Mouse (Mus musculus) liver, postnatal 0 days (tissue): ENCODE data around the gene Olfr801. TPM values are rescaled to one million over a fixed set of nuclear protein-coding genes. Genes with fewer than 3 reads are reported as not detected.

Experiments
- ATAC-seq: fragments of 200-750 bp; cut with Nextera tagmentation; 2 replicates; pipeline ENCODE4 v1.8.0; 2017; ENCODE audit warnings: mild to moderate bottlenecking, moderate library complexity
- DNase-seq: peaks from one replicate; pipeline ENCODE4 v3.0.0-alpha.2; 2016
- H3K27ac ChIP-seq: fragments of 300-500 bp; sonication (generic); 2 replicates; pipeline ENCODE4 v1.5.1; 2014; ENCODE audit warnings: antibody characterized with exemption, moderate library complexity, mild to moderate bottlenecking, low read depth
- H3K27me3 ChIP-seq: fragments of 300-500 bp; sonication (generic); 2 replicates; pipeline ENCODE4 v1.6.1; 2014; ENCODE audit warnings: low read length, control low read depth, mixed read lengths; ENCODE audit not compliant: insufficient read depth
- H3K36me3 ChIP-seq: fragments of 300-500 bp; sonication (generic); replicated peaks from 2 replicates; pipeline ENCODE4 v1.6.1; 2014; ENCODE audit warnings: mild to moderate bottlenecking, control low read depth, low read length, moderate library complexity, mixed read lengths; ENCODE audit not compliant: insufficient read depth
- H3K4me1 ChIP-seq: fragments of 300-500 bp; sonication (generic); 2 replicates; pipeline ENCODE4 v1.6.1; 2014; ENCODE audit warnings: antibody characterized with exemption, mild to moderate bottlenecking, control low read depth; ENCODE audit not compliant: insufficient read depth
- H3K4me2 ChIP-seq: fragments of 300-500 bp; sonication (generic); 2 replicates; pipeline ENCODE4 v1.6.1; 2014; ENCODE audit warnings: low read depth, mild to moderate bottlenecking, low read length, moderate library complexity, mixed read lengths
- H3K4me3 ChIP-seq: fragments of 300-500 bp; sonication (generic); 2 replicates; pipeline ENCODE4 v1.5.1; 2014; ENCODE audit warnings: low read depth, low read length
- H3K9ac ChIP-seq: fragments of 300-500 bp; sonication (generic); replicated peaks from 2 replicates; pipeline ENCODE4 v1.6.1; 2014; ENCODE audit warnings: mild to moderate bottlenecking, moderate library complexity
- H3K9me3 ChIP-seq: fragments of 300-500 bp; sonication (generic); 2 replicates; pipeline ENCODE4 v1.6.1; 2016; ENCODE audit warnings: mild to moderate bottlenecking, control low read depth, low read length, mixed read lengths
- CTCF ChIP-seq: sonication (generic); IDR thresholded peaks from 2 replicates; pipeline ENCODE4 v1.5.1; 2016; ENCODE audit warnings: antibody characterized with exemption, low read depth
- EP300 ChIP-seq: IDR thresholded peaks from 2 replicates; pipeline ENCODE4 v1.6.1; 2016; ENCODE audit warnings: antibody characterized with exemption, low read depth, mild to moderate bottlenecking
- WGBS: fragments of 180-500 bp; shearing (Covaris S2); extraction: QIAGEN DNeasy Blood & Tissue Kit; methylation state at CpG from one replicate; pipeline ENCODE4 v1.1.7; 2014; ENCODE audit not compliant: insufficient replicate concordance; 5-methylcytosine and 5-hydroxymethylcytosine counted together
- polyA plus RNA-seq: library from polyadenylated mRNA; unstranded; fragments of >200 nt; fragmentation: Nextera tagmentation; extraction: Ambion mirVana; gene quantifications from 2 replicates; pipeline ENCODE4 v1.2.1, GENCODE M21; 2015

Olfr801 gene
- polyA plus RNA-seq, 1 experiment from 2014 or later: not detected

DNA sequence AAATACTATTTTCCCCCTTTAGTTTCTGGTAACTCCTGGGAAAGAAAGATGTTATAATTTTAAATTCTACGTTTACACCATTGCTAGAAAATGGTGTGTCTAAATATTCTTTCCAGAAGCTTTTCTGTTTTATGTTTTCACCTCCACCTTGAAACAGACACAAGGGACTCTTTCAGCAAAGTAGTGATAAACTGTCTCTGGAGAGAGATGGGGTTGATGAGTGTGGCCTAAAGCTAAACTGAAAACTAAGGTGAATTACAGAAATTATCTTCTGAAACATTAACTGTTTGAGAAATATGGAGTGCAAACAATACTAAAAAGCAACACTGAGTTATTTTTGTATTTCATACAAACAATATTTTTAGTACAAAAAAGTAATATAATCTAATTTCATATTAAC, 45.8 kb downstream of the Olfr801 start, which contains the start of gene Olfr798:
Gene Olfr798, minus strand, starts transcription at position 101 of the 400 bp plus-strand sequence.
- no peak within 1 kb of the TSS for H3K27ac ChIP-seq
- H3K9me3 ChIP-seq: no peaks in the 10 kb centered on the region
- WGBS: 64% methylated on average over 1 of the region's 1 CpGs
- H3K4me1 ChIP-seq: no peaks in the 10 kb centered on the region
- no peak within 1 kb of the TSS for H3K9ac ChIP-seq
- no peak for DNase-seq
- no peak within 1 kb of the TSS for H3K4me3 ChIP-seq
- ATAC-seq: no peak
- no peaks in the 10 kb centered on the region for H3K27me3 ChIP-seq
- no peaks in the 10 kb centered on the region for H3K36me3 ChIP-seq
- no peak for TF ChIP-seq CTCF
- TF ChIP-seq EP300: no peak
- H3K4me2 ChIP-seq: no peak within 1 kb of the TSS

GRCm38 (mm10) chr10:129623251-129623650, 50.4 kb downstream of the Olfr801 start:
- Histone ChIP-seq H3K27ac (no peak overlapping the region), H3K36me3 (no peaks in the 10 kb centered on the region), H3K4me1 (no peaks in the 10 kb centered on the region), H3K4me2 (no peak overlapping the region), H3K9ac (no peak overlapping the region), H3K27me3 (no peaks in the 10 kb centered on the region), H3K4me3 (no peak overlapping the region), H3K9me3 (no peaks in the 10 kb centered on the region)
- TF ChIP-seq EP300: no peak
- no peak for TF ChIP-seq CTCF
- ATAC-seq (no peak), DNase-seq (no peak)

GRCm38 (mm10) chr10:129621724-129622123, 51.9 kb downstream of the Olfr801 start:
- no peak for DNase-seq
- H3K9ac ChIP-seq: no peak overlapping the region
- no peak overlapping the region for H3K4me3 ChIP-seq
- H3K36me3 ChIP-seq: no peaks in the 10 kb centered on the region
- H3K27me3 ChIP-seq: no peaks in the 10 kb centered on the region
- no peak overlapping the region for H3K27ac ChIP-seq
- WGBS: 24% methylated on average over 1 of the region's 1 CpGs
- TF ChIP-seq EP300 (no peak), CTCF (no peak)
- no peak for ATAC-seq
- H3K4me2 ChIP-seq: no peak overlapping the region
- no peaks in the 10 kb centered on the region for H3K9me3 ChIP-seq
- H3K4me1 ChIP-seq: no peaks in the 10 kb centered on the region

Other genes with a start within 250 kb of the Olfr801 start
- not detected in 2 replicates for gene Olfr786, start 246.6 kb downstream of the Olfr801 start, polyA plus RNA-seq
- not detected in 2 replicates for gene Olfr787, start 212.0 kb downstream of the Olfr801 start, polyA plus RNA-seq
- not detected in 2 replicates for gene Olfr788, start 202.9 kb downstream of the Olfr801 start, polyA plus RNA-seq
- not detected in 2 replicates for gene Olfr789, start 189.1 kb downstream of the Olfr801 start, polyA plus RNA-seq
- gene Olfr790, start 175.4 kb downstream of the Olfr801 start, polyA plus RNA-seq: not detected in 2 replicates
- gene Olfr791, start 152.1 kb downstream of the Olfr801 start, polyA plus RNA-seq: not detected in 2 replicates
- gene Olfr792, start 134.7 kb downstream of the Olfr801 start, polyA plus RNA-seq: not detected in 2 replicates
- gene Olfr794, start 106.2 kb downstream of the Olfr801 start, polyA plus RNA-seq: not detected in 2 replicates
- not detected in 2 replicates for gene Olfr796, start 61.3 kb downstream of the Olfr801 start, polyA plus RNA-seq
- gene Olfr798, start 45.9 kb downstream of the Olfr801 start, polyA plus RNA-seq: not detected in 2 replicates
- not detected in 2 replicates for gene Olfr799, start 36.4 kb downstream of the Olfr801 start, polyA plus RNA-seq
- gene Olfr800, start 16.2 kb downstream of the Olfr801 start, polyA plus RNA-seq: not detected in 2 replicates
- not detected in 2 replicates for gene Olfr802, start 14.3 kb upstream of the Olfr801 start, polyA plus RNA-seq
- not detected in 2 replicates for gene Olfr803, start 20.4 kb upstream of the Olfr801 start, polyA plus RNA-seq
- not detected in 2 replicates for gene Olfr804, start 29.3 kb upstream of the Olfr801 start, polyA plus RNA-seq
- not detected in 2 replicates for gene Olfr805, start 55.5 kb upstream of the Olfr801 start, polyA plus RNA-seq
- not detected in 2 replicates for gene Olfr806, start 68.1 kb upstream of the Olfr801 start, polyA plus RNA-seq
- not detected in 2 replicates for gene Olfr807, start 83.9 kb upstream of the Olfr801 start, polyA plus RNA-seq
- not detected in 2 replicates for gene Olfr808, start 91.6 kb upstream of the Olfr801 start, polyA plus RNA-seq
- gene Olfr809, start 100.8 kb upstream of the Olfr801 start, polyA plus RNA-seq: not detected in 2 replicates
- not detected in 2 replicates for gene Olfr810, start 121.1 kb upstream of the Olfr801 start, polyA plus RNA-seq
- gene Olfr811, start 130.5 kb upstream of the Olfr801 start, polyA plus RNA-seq: not detected in 2 replicates
- gene Olfr812, start 172.2 kb upstream of the Olfr801 start, polyA plus RNA-seq: not detected in 2 replicates
- gene Olfr813, start 181.5 kb upstream of the Olfr801 start, polyA plus RNA-seq: not detected in 2 replicates
- not detected in 2 replicates for gene Olfr814, start 206.0 kb upstream of the Olfr801 start, polyA plus RNA-seq
- not detected in 2 replicates for gene Olfr815, start 232.0 kb upstream of the Olfr801 start, polyA plus RNA-seq
- gene Olfr816, start 241.7 kb upstream of the Olfr801 start, polyA plus RNA-seq: not detected in 2 replicates